Mouse (Mus musculus) frontal cortex, postnatal 10 days (tissue): ENCODE measurements around the gene Atpif1.
"Not testable (repeated sequence)": the region's sequence is repeated elsewhere in the genome, so short reads cannot be mapped to it uniquely, and the experiment has no call there.

Experiments
- DNase-seq, 2 experiments: peaks; one replicate each; pipeline ENCODE4 v3.0.0; 2022; ENCODE audit warnings: low spot score in 2 of 2, mixed read lengths in 1 of 2

The Atpif1 gene

GRCm38 (mm10) chr4:132492178-132493060, 41.0 kb downstream of the Atpif1 start:
- no peak for DNase-seq

- no peak for DNase-seq
These were observed 41.7 kb downstream of the Atpif1 start for GRCm38 (mm10) chr4:132491748-132492147.

GRCm38 (mm10) chr4:132491057-132491456, 42.4 kb downstream of the Atpif1 start:
- no peak for DNase-seq

- no peak for DNase-seq
These were observed 43.0 kb downstream of the Atpif1 start for GRCm38 (mm10) chr4:132490273-132491010.

- DNase-seq, result no peak
These were observed 44.5 kb downstream of the Atpif1 start for GRCm38 (mm10) chr4:132488976-132489375.

- DNase-seq, result no peak
These were observed 44.9 kb downstream of the Atpif1 start for GRCm38 (mm10) chr4:132488521-132488920.

- no peak for DNase-seq
These were observed 48.6 kb downstream of the Atpif1 start for GRCm38 (mm10) chr4:132484820-132485219.

GRCm38 (mm10) chr4:132484231-132484630, 49.2 kb downstream of the Atpif1 start:
- no peak for DNase-seq

- no peak for DNase-seq
These were observed 50.4 kb downstream of the Atpif1 start for GRCm38 (mm10) chr4:132482956-132483608.

- DNase-seq, result not testable (repeated sequence)
These were observed 51.4 kb downstream of the Atpif1 start for GRCm38 (mm10) chr4:132482104-132482503.
